Mouse (Mus musculus): ENCODE measurements around the gene Lrrc74a. TPM values are rescaled to one million over a fixed set of nuclear protein-coding genes. Genes with fewer than 3 reads are reported as not detected.

Lrrc74a gene
- polyA plus RNA-seq, 1 experiment from 2014 or later, result not detected

DNA sequence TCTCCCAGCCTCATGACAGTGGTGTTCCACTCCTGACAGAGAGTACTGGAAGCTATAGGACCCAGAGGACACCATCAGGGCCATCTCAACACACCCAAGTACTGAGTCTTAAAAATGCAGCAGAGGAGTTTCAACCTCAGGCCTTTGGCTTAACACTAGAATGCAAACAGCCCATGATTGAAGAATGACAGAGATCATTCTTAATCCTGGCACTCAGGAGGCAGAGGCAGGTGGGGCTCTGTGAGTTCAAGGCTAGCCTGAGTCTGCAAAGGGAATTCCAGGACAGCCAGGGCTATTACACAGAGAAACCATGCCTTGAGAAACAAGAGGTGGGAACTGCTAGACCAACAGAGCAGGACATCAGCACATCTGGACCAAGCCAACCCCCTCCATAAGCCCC lies 35.6 kb downstream of the Lrrc74a start:
- ATAC-seq (replicated peaks; ENCODE audit: insufficient number of reproducible peaks, low FRiP score, low TSS enrichment, low read depth), result no peak
- DNase-seq (ENCODE audit: low spot score), result no peak
- Histone ChIP-seq H3K4me3 (ENCODE audit: low read depth, low read length) (no peak overlapping the region), H3K9ac (replicated peaks; ENCODE audit: low read length) (no peak overlapping the region), H3K4me2 (ENCODE audit: low read depth, low read length) (no peak overlapping the region), H3K36me3 (replicated peaks; ENCODE audit: control insufficient read depth, insufficient read depth, low read depth, low read length) (no peaks in the 10 kb centered on the region), H3K27ac (replicated peaks; ENCODE audit: low read depth, low read length) (no peak overlapping the region), H3K4me1 (ENCODE audit: control insufficient read depth, insufficient read depth, low read length) (no peaks in the 10 kb centered on the region), H3K27me3 (ENCODE audit: control insufficient read depth, insufficient read depth, low read length) (no peaks in the 10 kb centered on the region), H3K9me3 (replicated peaks; ENCODE audit: control insufficient read depth, low read length) (no peaks in the 10 kb centered on the region; the same call in 1 of the 2 replicates)

DNA sequence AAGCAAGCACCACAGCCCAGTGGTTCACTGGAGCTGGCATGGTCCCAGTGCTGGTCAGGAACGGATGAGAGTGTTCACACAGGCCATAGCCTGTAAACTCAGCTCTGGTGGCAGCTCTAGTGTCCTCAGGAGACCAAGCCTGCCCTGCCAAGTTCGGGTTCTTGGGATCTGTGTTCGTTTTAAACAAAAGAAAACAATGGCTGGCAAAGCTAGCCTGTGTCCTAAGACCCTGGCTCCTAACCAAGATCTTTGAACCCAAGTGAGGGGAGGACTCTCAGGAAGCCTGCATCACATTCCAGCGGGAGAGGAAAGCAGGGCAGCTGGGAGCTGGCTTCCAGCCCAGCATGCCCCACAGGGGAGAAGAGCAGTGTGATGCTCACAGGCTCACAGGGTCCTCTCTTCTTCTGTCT lies 36.1 kb downstream of the Lrrc74a start:
- Histone ChIP-seq H3K9me3 (replicated peaks; ENCODE audit: control insufficient read depth, low read length) (no peaks in the 10 kb centered on the region; the same call in 1 of the 2 replicates), H3K4me2 (ENCODE audit: low read depth, low read length) (no peak overlapping the region), H3K27me3 (ENCODE audit: control insufficient read depth, insufficient read depth, low read length) (no peaks in the 10 kb centered on the region), H3K36me3 (replicated peaks; ENCODE audit: control insufficient read depth, insufficient read depth, low read depth, low read length) (no peaks in the 10 kb centered on the region), H3K9ac (replicated peaks; ENCODE audit: low read length) (no peak overlapping the region), H3K27ac (replicated peaks; ENCODE audit: low read depth, low read length) (no peak overlapping the region), H3K4me3 (ENCODE audit: low read depth, low read length) (no peak overlapping the region), H3K4me1 (ENCODE audit: control insufficient read depth, insufficient read depth, low read length) (no peaks in the 10 kb centered on the region)
- no peak for ATAC-seq (replicated peaks; ENCODE audit: insufficient number of reproducible peaks, low FRiP score, low TSS enrichment, low read depth)
- no peak for DNase-seq (ENCODE audit: low spot score)
- WGBS, result 33% methylated on average over 4 of the region's 4 CpGs

- H3K9ac ChIP-seq (replicated peaks; ENCODE audit: low read length), result no peak overlapping the region
- no peaks in the 10 kb centered on the region for H3K4me1 ChIP-seq (ENCODE audit: control insufficient read depth, insufficient read depth, low read length)
- DNase-seq (ENCODE audit: low spot score), result no peak
- ATAC-seq (replicated peaks; ENCODE audit: insufficient number of reproducible peaks, low FRiP score, low TSS enrichment, low read depth), result no peak
- no peaks in the 10 kb centered on the region; the same call in 1 of the 2 replicates for H3K9me3 ChIP-seq (replicated peaks; ENCODE audit: control insufficient read depth, low read length)
- H3K4me2 ChIP-seq (ENCODE audit: low read depth, low read length), result no peak overlapping the region
- 18% methylated on average over 3 of the region's 3 CpGs for WGBS
- H3K27me3 ChIP-seq (ENCODE audit: control insufficient read depth, insufficient read depth, low read length), result no peaks in the 10 kb centered on the region
- no peak overlapping the region for H3K27ac ChIP-seq (replicated peaks; ENCODE audit: low read depth, low read length)
- no peaks in the 10 kb centered on the region for H3K36me3 ChIP-seq (replicated peaks; ENCODE audit: control insufficient read depth, insufficient read depth, low read depth, low read length)
- no peak overlapping the region for H3K4me3 ChIP-seq (ENCODE audit: low read depth, low read length)
Observed at GRCm38 (mm10) chr12:86770927-86771326, 36.8 kb downstream of the Lrrc74a start.

- WGBS, result 10% methylated on average over 12 of the region's 12 CpGs
- H3K4me1 ChIP-seq (ENCODE audit: control insufficient read depth, insufficient read depth, low read length), result no peaks in the 10 kb centered on the region
- no peak overlapping the region for H3K27ac ChIP-seq (replicated peaks; ENCODE audit: low read depth, low read length)
- H3K9me3 ChIP-seq (replicated peaks; ENCODE audit: control insufficient read depth, low read length), result no peaks in the 10 kb centered on the region; the same call in 1 of the 2 replicates
- no peaks in the 10 kb centered on the region for H3K36me3 ChIP-seq (replicated peaks; ENCODE audit: control insufficient read depth, insufficient read depth, low read depth, low read length)
- no peak overlapping the region for H3K4me2 ChIP-seq (ENCODE audit: low read depth, low read length)
- no peaks in the 10 kb centered on the region for H3K27me3 ChIP-seq (ENCODE audit: control insufficient read depth, insufficient read depth, low read length)
- ATAC-seq (replicated peaks; ENCODE audit: insufficient number of reproducible peaks, low FRiP score, low TSS enrichment, low read depth) (peak; percentile 50), DNase-seq (ENCODE audit: low spot score) (peak; percentile 99)
- H3K9ac ChIP-seq (replicated peaks; ENCODE audit: low read length), result peak overlapping the region; percentile 15; the same call in 1 of the 2 replicates
- H3K4me3 ChIP-seq (ENCODE audit: low read depth, low read length), result no peak overlapping the region
Observed at GRCm38 (mm10) chr12:86771823-86772427, 37.8 kb downstream of the Lrrc74a start.

GRCm38 (mm10) chr12:86772551-86772950 lies 38.4 kb downstream of the Lrrc74a start:
- no peaks in the 10 kb centered on the region for H3K36me3 ChIP-seq (replicated peaks; ENCODE audit: control insufficient read depth, insufficient read depth, low read depth, low read length)
- no peak overlapping the region; the same call in 1 of the 2 replicates for H3K9ac ChIP-seq (replicated peaks; ENCODE audit: low read length)
- no peak overlapping the region for H3K27ac ChIP-seq (replicated peaks; ENCODE audit: low read depth, low read length)
- WGBS, result 56% methylated on average over 3 of the region's 3 CpGs
- ATAC-seq (replicated peaks; ENCODE audit: insufficient number of reproducible peaks, low FRiP score, low TSS enrichment, low read depth), result no peak
- H3K4me1 ChIP-seq (ENCODE audit: control insufficient read depth, insufficient read depth, low read length), result no peaks in the 10 kb centered on the region
- no peak overlapping the region for H3K4me3 ChIP-seq (ENCODE audit: low read depth, low read length)
- no peak for DNase-seq (ENCODE audit: low spot score)
- H3K4me2 ChIP-seq (ENCODE audit: low read depth, low read length), result no peak overlapping the region
- H3K9me3 ChIP-seq (replicated peaks; ENCODE audit: control insufficient read depth, low read length), result no peaks in the 10 kb centered on the region; the same call in 1 of the 2 replicates
- H3K27me3 ChIP-seq (ENCODE audit: control insufficient read depth, insufficient read depth, low read length), result no peaks in the 10 kb centered on the region

DNA sequence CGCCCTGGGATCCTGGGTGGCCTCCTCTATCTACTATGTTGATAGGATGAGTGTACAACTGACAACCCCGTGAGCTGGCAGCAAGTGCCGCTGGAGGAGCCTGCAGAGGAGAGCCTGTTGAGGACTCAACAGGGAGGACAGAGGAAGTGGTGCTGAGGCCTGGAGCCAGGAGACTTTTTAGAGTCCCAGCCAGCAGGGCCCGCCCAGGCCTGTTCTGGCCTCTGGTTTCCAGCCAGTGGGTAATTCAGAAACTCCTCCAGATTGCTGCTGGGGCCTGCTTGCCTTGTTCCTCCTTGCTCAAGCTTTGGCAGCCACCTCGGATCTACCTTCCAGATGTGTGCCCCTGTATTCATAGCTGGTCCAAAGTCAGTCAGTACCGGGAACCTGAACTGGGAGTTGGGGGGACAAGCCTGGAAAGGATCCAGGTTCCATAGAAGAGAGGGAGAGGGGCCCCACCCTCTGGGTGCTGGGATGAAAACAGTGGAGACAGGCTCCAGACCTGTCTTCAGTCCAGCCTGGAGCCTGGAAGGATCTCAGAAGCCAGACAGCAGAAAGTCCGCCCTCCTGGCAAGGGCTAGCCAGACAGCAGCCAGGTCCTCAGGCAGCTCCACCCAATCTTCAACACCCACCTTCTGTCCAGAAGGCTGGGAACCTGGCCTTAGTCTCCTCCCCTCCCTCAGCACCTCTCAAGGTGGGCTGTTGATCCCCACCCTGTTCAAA lies 41.6 kb downstream of the Lrrc74a start:
- H3K4me1 ChIP-seq (ENCODE audit: control insufficient read depth, insufficient read depth, low read length), result no peaks in the 10 kb centered on the region
- no peak for DNase-seq (ENCODE audit: low spot score)
- H3K9me3 ChIP-seq (replicated peaks; ENCODE audit: control insufficient read depth, low read length), result no peaks in the 10 kb centered on the region; the same call in 1 of the 2 replicates
- H3K4me3 ChIP-seq (ENCODE audit: low read depth, low read length), result no peak overlapping the region
- no peak overlapping the region for H3K27ac ChIP-seq (replicated peaks; ENCODE audit: low read depth, low read length)
- no peak for ATAC-seq (replicated peaks; ENCODE audit: insufficient number of reproducible peaks, low FRiP score, low TSS enrichment, low read depth)
- no peak overlapping the region for H3K9ac ChIP-seq (replicated peaks; ENCODE audit: low read length)
- WGBS, result 72% methylated on average over 7 of the region's 7 CpGs
- no peaks in the 10 kb centered on the region for H3K27me3 ChIP-seq (ENCODE audit: control insufficient read depth, insufficient read depth, low read length)
- no peak overlapping the region for H3K4me2 ChIP-seq (ENCODE audit: low read depth, low read length)
- H3K36me3 ChIP-seq (replicated peaks; ENCODE audit: control insufficient read depth, insufficient read depth, low read depth, low read length), result no peaks in the 10 kb centered on the region

DNA sequence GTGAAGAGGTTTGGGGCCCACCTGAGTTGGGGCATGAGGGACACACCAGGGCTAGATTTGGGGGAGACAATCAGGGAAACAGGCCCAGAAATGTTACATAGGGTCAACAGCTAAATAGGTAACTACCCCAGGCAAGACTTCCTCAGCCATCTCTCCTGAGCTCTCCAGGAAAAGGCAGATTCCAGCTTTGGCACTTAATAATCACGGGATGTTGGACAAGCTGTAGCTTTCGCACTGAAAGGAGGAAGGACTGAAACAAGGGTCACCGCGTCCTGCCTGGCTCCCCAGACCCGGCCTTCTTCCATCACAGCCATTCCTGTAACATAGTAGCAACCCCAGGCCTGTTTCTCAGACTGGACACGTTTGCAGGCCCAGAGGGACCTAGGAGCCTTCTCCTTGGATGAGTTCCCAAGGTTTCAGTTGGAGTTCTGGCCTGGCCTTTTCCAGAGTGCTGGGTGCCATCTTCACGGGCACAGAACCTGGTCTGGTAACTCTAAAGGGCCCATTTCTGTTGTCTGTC lies 42.2 kb downstream of the Lrrc74a start:
- Histone ChIP-seq H3K27me3 (ENCODE audit: control insufficient read depth, insufficient read depth, low read length) (no peaks in the 10 kb centered on the region), H3K27ac (replicated peaks; ENCODE audit: low read depth, low read length) (no peak overlapping the region), H3K4me2 (ENCODE audit: low read depth, low read length) (no peak overlapping the region), H3K4me3 (ENCODE audit: low read depth, low read length) (no peak overlapping the region), H3K36me3 (replicated peaks; ENCODE audit: control insufficient read depth, insufficient read depth, low read depth, low read length) (no peaks in the 10 kb centered on the region), H3K9ac (replicated peaks; ENCODE audit: low read length) (no peak overlapping the region), H3K4me1 (ENCODE audit: control insufficient read depth, insufficient read depth, low read length) (no peaks in the 10 kb centered on the region), H3K9me3 (replicated peaks; ENCODE audit: control insufficient read depth, low read length) (no peaks in the 10 kb centered on the region; the same call in 1 of the 2 replicates)
- WGBS, result 85% methylated on average over 7 of the region's 7 CpGs
- no peak for DNase-seq (ENCODE audit: low spot score)
- no peak for ATAC-seq (replicated peaks; ENCODE audit: insufficient number of reproducible peaks, low FRiP score, low TSS enrichment, low read depth)

DNA sequence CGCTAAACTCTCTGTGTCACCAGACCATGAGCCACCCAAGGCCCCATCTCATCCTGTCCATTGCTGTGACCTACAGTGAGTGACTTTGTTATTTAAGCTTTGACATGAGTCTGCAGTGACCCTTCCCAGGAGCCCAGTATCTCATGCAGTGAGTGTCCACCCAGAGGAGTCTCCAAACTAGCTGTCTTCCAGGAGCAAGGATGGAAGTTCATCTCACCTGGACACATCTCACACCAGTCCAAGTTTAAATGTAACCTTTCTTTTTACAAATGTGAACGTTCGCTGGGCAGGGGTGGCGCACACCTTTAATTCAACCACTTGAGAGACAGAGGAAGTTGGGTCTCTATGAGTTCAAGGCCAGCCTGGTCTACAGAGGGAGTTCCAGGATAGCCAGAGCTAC lies 44.4 kb downstream of the Lrrc74a start:
- H3K4me1 ChIP-seq (ENCODE audit: control insufficient read depth, insufficient read depth, low read length), result no peaks in the 10 kb centered on the region
- 90% methylated on average over 4 of the region's 4 CpGs for WGBS
- H3K9me3 ChIP-seq (replicated peaks; ENCODE audit: control insufficient read depth, low read length), result no peaks in the 10 kb centered on the region; the same call in 1 of the 2 replicates
- H3K4me3 ChIP-seq (ENCODE audit: low read depth, low read length), result no peak overlapping the region
- ATAC-seq (replicated peaks; ENCODE audit: insufficient number of reproducible peaks, low FRiP score, low TSS enrichment, low read depth), result no peak
- no peak overlapping the region for H3K9ac ChIP-seq (replicated peaks; ENCODE audit: low read length)
- no peaks in the 10 kb centered on the region for H3K36me3 ChIP-seq (replicated peaks; ENCODE audit: control insufficient read depth, insufficient read depth, low read depth, low read length)
- DNase-seq (ENCODE audit: low spot score), result no peak
- no peak overlapping the region for H3K4me2 ChIP-seq (ENCODE audit: low read depth, low read length)
- no peak overlapping the region for H3K27ac ChIP-seq (replicated peaks; ENCODE audit: low read depth, low read length)
- H3K27me3 ChIP-seq (ENCODE audit: control insufficient read depth, insufficient read depth, low read length), result no peaks in the 10 kb centered on the region
